Mouse (Mus musculus) CH12.LX (cell line): Measurements from ENCODE around the gene Ccdc36.

Experiments used
- CTCF ChIP-seq, 2 experiments: IDR thresholded peaks in 1 of 2; conservative IDR thresholded peaks in 1 of 2; 2 replicates each; pipeline ENCODE4 v1.5.1; 2011 to 2012; ENCODE audit warnings: low read depth in 2 of 2, low read length in 2 of 2, improper control_type of control experiment in 1 of 2, inconsistent platforms in 1 of 2, mild to moderate bottlenecking in 1 of 2, moderate library complexity in 1 of 2
- JUN ChIP-seq: IDR thresholded peaks from 2 replicates; pipeline ENCODE4 v1.6.1; 2011; ENCODE audit warnings: low read depth, mild to moderate bottlenecking, low read length, improper control_type of control experiment, moderate library complexity; ENCODE audit not compliant: insufficient read depth
- MAZ ChIP-seq: IDR thresholded peaks from 2 replicates; pipeline ENCODE4 v1.6.1; 2012; ENCODE audit warnings: low read depth, mild to moderate bottlenecking, inconsistent platforms, low read length, improper control_type of control experiment, moderate library complexity

DNA sequence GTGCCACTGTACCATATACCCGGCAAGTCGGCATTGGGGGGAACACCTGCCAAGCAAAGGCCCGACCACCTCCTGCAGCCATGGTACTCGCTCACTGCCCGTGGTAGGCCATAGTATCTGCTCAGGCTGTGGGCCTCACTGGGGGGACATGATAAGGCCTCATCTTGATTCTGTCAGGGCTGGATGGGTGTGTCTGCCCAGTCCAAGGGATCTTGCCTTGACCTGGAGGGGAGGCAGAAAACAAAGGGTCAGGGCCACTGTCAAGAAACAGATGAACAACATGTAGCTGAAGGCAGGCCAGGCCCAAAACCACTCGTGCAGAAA is 22.8 kb upstream of the Ccdc36 start:
- no peak for TF ChIP-seq MAZ
- TF ChIP-seq CTCF (conservative IDR thresholded peaks at IDR 0.05 in 1 of 2, IDR thresholded peaks at IDR 0.05 in 1 of 2; ENCODE audit: low read depth in 2 of 2, low read length in 2 of 2): no peak
- TF ChIP-seq JUN: no peak
